Mouse (Mus musculus) small intestine, adult 2 months (tissue): ENCODE data around the gene Stam2. TPM values are rescaled to one million over a fixed set of nuclear protein-coding genes. Genes with fewer than 3 reads are reported as not detected.

Experiments
- H3K27ac ChIP-seq: fragments of 200-500 bp; 2 replicates; pipeline ENCODE4 v1.5.1; 2012; ENCODE audit warnings: low read depth, low read length, control low read depth, inconsistent platforms; ENCODE audit not compliant: insufficient read depth
- H3K27me3 ChIP-seq: fragments of 200-500 bp; 2 replicates; pipeline ENCODE4 v1.6.1; 2012; ENCODE audit warnings: mild to moderate bottlenecking, moderate library complexity, low read length, inconsistent platforms; ENCODE audit not compliant: control insufficient read depth, insufficient read depth
- H3K36me3 ChIP-seq: fragments of 200-500 bp; 2 replicates; pipeline ENCODE4 v1.6.1; 2012; ENCODE audit warnings: mild to moderate bottlenecking, low read length, control low read depth, inconsistent platforms; ENCODE audit not compliant: control insufficient read depth, insufficient read depth
- H3K4me1 ChIP-seq: fragments of 200-500 bp; 2 replicates; pipeline ENCODE4 v1.6.1; 2012; ENCODE audit warnings: low read length, inconsistent platforms, mixed read lengths; ENCODE audit not compliant: control insufficient read depth, insufficient read depth, insufficient read length
- H3K4me3 ChIP-seq: fragments of 200-500 bp; 2 replicates; pipeline ENCODE4 v1.5.1; 2012; ENCODE audit warnings: low read depth, mild to moderate bottlenecking, control low read depth, inconsistent platforms, low read length, moderate library complexity
- CTCF ChIP-seq: fragments of 200-500 bp; IDR thresholded peaks from 2 replicates; pipeline ENCODE4 v1.5.1; 2012; ENCODE audit warnings: low read depth, mild to moderate bottlenecking, control low read depth, inconsistent platforms, low read length, moderate library complexity, mixed read lengths; ENCODE audit not compliant: insufficient replicate concordance, insufficient read length; ENCODE audit errors: extremely low read depth
- POLR2A ChIP-seq: fragments of 200-500 bp; IDR thresholded peaks from 2 replicates; pipeline ENCODE4 v1.6.1; 2012; ENCODE audit warnings: low read depth, mild to moderate bottlenecking, control low read depth, inconsistent platforms, low read length, moderate library complexity
- WGBS: fragments of 180-500 bp; shearing (Covaris S2); methylation state at CpG from one replicate; pipeline ENCODE4 v1.1.7; 2018; 5-methylcytosine and 5-hydroxymethylcytosine counted together
- polyA plus RNA-seq: library from polyadenylated mRNA; depleted of rRNA; stranded (reverse); fragments of >200 nt; gene quantifications from 2 replicates; pipeline ENCODE4 v1.2.3, GENCODE M21; 2012

Stam2 gene
- polyA plus RNA-seq, 1 experiment, result 8.0 TPM

GRCm38 (mm10) chr2:52676023-52676912 lies 65.8 kb downstream of the Stam2 start, which contains the start of gene Cacnb4:
Gene Cacnb4 (minus strand): TSS chr2:52676831.
- no peaks in the 10 kb centered on the region for H3K36me3 ChIP-seq
- 1% methylated on average over 67 of the region's 77 CpGs for WGBS
- TF ChIP-seq CTCF (no peak), POLR2A (no peak)
- no peak within 1 kb of the TSS for H3K27ac ChIP-seq
- peaks cover 6% of the 10 kb centered on the region for H3K4me1 ChIP-seq
- H3K4me3 ChIP-seq, result peak within 1 kb of the TSS; percentile 73
- peaks cover 19% of the 10 kb centered on the region for H3K27me3 ChIP-seq

DNA sequence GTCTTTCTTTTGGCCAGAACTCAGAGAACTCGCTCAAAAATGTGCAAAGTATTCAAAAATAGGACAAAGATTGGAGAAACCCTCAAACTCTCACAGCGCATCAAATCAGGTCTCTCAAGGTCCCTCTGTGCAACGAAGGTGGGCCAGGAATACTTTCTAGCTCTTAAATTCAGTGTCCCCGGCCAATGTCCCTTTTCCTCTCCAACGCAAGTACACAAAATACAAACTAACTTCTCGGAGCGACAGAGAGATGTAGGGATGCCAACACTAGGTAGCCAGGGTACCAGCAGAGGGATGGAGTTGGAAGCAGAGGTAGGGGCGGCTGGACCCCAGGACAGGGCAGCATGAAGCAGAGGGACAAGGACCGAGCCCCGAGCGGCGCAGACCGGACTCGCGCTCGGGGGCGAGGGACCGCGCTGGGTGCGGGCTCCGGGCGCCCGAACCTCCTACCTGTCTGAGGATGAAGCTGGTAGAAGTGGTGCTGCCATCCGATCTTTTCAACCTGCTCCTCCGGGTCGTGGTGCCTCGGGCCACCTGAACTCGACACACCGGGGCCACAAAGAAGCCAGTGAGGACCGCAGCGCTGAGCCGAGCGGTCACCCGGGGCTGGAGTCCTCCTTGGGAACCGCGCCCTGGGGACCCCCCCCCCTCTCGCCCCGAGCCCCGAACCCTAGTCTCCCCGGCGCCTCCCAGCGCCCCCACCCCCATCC lies 66.6 kb downstream of the Stam2 start:
- Histone ChIP-seq H3K36me3 (no peaks in the 10 kb centered on the region), H3K27me3 (peaks cover 19% of the 10 kb centered on the region), H3K27ac (no peak overlapping the region), H3K4me3 (peak overlapping the region; percentile 73), H3K4me1 (peaks cover 6% of the 10 kb centered on the region)
- TF ChIP-seq CTCF, result no peak
- no peak for TF ChIP-seq POLR2A
- WGBS, result under 1% methylated on average over 42 of the region's 42 CpGs

DNA sequence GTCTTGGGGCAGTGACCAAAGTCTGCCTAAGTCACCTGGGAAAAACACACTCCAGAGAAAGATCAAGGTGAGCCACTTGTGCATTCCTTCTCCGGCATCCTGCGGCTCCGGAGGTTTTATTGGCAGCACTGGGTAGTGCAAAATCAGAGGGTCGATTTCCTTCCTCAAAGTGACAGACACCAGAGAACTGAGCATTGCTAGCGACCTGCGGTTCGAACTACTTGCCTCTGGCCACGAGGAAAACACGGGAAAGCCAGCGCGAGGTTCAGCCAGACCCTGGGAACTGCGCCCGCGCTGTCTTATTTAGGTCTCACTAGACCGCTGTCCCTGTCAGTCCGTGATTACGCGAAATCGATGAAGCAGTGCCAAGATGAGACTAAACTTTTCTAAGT lies 67.2 kb downstream of the Stam2 start:
- Histone ChIP-seq H3K4me1 (peaks cover 6% of the 10 kb centered on the region), H3K27me3 (peaks cover 19% of the 10 kb centered on the region), H3K27ac (no peak overlapping the region), H3K36me3 (no peaks in the 10 kb centered on the region), H3K4me3 (0 out of 2 replicates have a peak overlapping the region, but pooled peaks have one; percentile 20)
- TF ChIP-seq POLR2A, result no peak
- TF ChIP-seq CTCF, result no peak
- WGBS, result 1% methylated on average over 19 of the region's 19 CpGs

DNA sequence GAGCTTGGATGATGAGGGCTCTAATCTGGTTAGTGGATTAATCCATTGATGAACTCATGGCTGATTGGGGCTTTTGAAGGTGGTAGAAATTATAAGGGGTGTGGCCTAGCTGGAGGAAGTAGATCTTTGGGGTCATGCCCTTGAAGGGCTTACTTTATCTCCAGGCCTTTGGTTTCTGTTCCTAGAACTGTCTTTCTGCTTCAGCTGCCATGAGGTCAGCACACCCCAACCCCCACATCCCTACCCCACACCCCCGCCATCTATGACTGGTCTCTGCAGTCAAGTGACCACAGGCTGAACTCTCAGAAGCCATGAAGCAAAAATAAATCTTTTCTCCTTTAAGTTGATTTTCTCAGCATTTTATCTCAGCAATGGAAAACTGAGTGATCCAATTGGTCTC lies 68.9 kb downstream of the Stam2 start:
- 73% methylated on average over 1 of the region's 1 CpGs for WGBS
- Histone ChIP-seq H3K4me1 (peaks cover 6% of the 10 kb centered on the region), H3K27me3 (peaks cover 19% of the 10 kb centered on the region), H3K27ac (no peak overlapping the region), H3K36me3 (no peaks in the 10 kb centered on the region), H3K4me3 (no peak overlapping the region)
- TF ChIP-seq CTCF (no peak), POLR2A (no peak)

- Histone ChIP-seq H3K36me3 (no peaks in the 10 kb centered on the region), H3K27ac (no peak overlapping the region), H3K27me3 (peaks cover 6% of the 10 kb centered on the region), H3K4me3 (no peak overlapping the region), H3K4me1 (peaks cover 5% of the 10 kb centered on the region)
- 90% methylated on average over 5 of the region's 5 CpGs for WGBS
- TF ChIP-seq CTCF (no peak), POLR2A (no peak)
These were observed 71.3 kb downstream of the Stam2 start for GRCm38 (mm10) chr2:52670733-52671132.

GRCm38 (mm10) chr2:52668480-52668879 lies 73.6 kb downstream of the Stam2 start:
- 89% methylated on average over 6 of the region's 6 CpGs for WGBS
- no peaks in the 10 kb centered on the region for H3K27me3 ChIP-seq
- H3K4me3 ChIP-seq, result no peak overlapping the region
- no peaks in the 10 kb centered on the region for H3K36me3 ChIP-seq
- no peaks in the 10 kb centered on the region for H3K4me1 ChIP-seq
- TF ChIP-seq CTCF (no peak), POLR2A (no peak)
- no peak overlapping the region for H3K27ac ChIP-seq

DNA sequence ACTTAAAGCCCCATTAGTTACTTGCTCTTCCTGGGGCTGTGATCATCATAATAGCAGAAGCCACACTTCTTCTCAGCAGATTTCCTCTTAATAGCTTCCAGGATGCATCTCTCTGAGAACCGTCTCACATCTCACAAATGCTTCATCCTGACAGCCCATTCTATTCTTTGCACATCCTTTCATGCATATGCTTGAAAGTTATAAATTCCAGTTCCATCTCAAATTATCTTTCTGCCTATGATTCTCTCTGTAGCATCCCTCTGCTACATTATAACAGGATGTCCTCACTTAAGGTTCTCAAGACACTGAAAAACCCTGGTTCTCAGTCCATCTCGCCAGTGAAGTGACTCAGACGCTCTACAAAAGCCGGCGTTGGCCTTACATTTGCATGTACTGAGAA lies 85.4 kb downstream of the Stam2 start:
- no peaks in the 10 kb centered on the region for H3K27me3 ChIP-seq
- no peak overlapping the region for H3K27ac ChIP-seq
- no peak for TF ChIP-seq CTCF
- no peak for TF ChIP-seq POLR2A
- no peaks in the 10 kb centered on the region for H3K36me3 ChIP-seq
- 84% methylated on average over 5 of the region's 5 CpGs for WGBS
- no peaks in the 10 kb centered on the region for H3K4me1 ChIP-seq
- no peak overlapping the region for H3K4me3 ChIP-seq
